Mouse (Mus musculus) intestine, embryonic 15.5 days (tissue): Measurements from ENCODE around the gene Gm9758. TPM values are rescaled to one million over a fixed set of nuclear protein-coding genes. Genes with fewer than 3 reads are reported as not detected.
"Not testable (repeated sequence)": the region's sequence is repeated elsewhere in the genome, so short reads cannot be mapped to it uniquely, and the experiment has no call there.

Experiments
- ATAC-seq: fragments of 200-750 bp; cut with Nextera tagmentation; 2 replicates; pipeline ENCODE4 v1.8.0; 2017; ENCODE audit warnings: moderate TSS enrichment, moderate library complexity
- H3K27ac ChIP-seq: fragments of 300-500 bp; sonication (generic); 2 replicates; pipeline ENCODE4 v1.5.1; 2015; ENCODE audit warnings: mild to moderate bottlenecking, inconsistent platforms
- H3K27me3 ChIP-seq: fragments of 300-500 bp; sonication (generic); replicated peaks from 2 replicates; pipeline ENCODE4 v1.6.1; 2015; ENCODE audit warnings: inconsistent platforms
- H3K36me3 ChIP-seq: fragments of 300-500 bp; sonication (generic); 2 replicates; pipeline ENCODE4 v1.6.1; 2015; ENCODE audit warnings: inconsistent platforms
- H3K4me1 ChIP-seq: fragments of 300-500 bp; sonication (generic); replicated peaks from 2 replicates; pipeline ENCODE4 v1.6.1; 2015; ENCODE audit warnings: inconsistent platforms
- H3K4me2 ChIP-seq: fragments of 300-500 bp; sonication (generic); replicated peaks from 2 replicates; pipeline ENCODE4 v1.6.1; 2015; ENCODE audit warnings: mild to moderate bottlenecking, inconsistent platforms
- H3K4me3 ChIP-seq: fragments of 300-500 bp; sonication (generic); replicated peaks from 2 replicates; pipeline ENCODE4 v1.5.1; 2015; ENCODE audit warnings: inconsistent platforms
- H3K9ac ChIP-seq: fragments of 300-500 bp; sonication (generic); 2 replicates; pipeline ENCODE4 v1.6.1; 2015; ENCODE audit warnings: inconsistent platforms
- H3K9me3 ChIP-seq: fragments of 300-500 bp; sonication (generic); 2 replicates; pipeline ENCODE4 v1.6.1; 2016; ENCODE audit warnings: inconsistent platforms
- WGBS: fragments of 180-500 bp; shearing (Covaris S2); methylation state at CpG from one replicate; pipeline ENCODE4 v1.1.7; 2015; 5-methylcytosine and 5-hydroxymethylcytosine counted together
- polyA plus RNA-seq: library from polyadenylated mRNA; unstranded; fragments of >200 nt; fragmentation: Nextera tagmentation; extraction: Ambion mirVana; gene quantifications from 2 replicates; pipeline ENCODE4 v1.2.1, GENCODE M21; 2015

Gene Gm9758
- polyA plus RNA-seq, 1 experiment from 2014 or later: not detected

DNA sequence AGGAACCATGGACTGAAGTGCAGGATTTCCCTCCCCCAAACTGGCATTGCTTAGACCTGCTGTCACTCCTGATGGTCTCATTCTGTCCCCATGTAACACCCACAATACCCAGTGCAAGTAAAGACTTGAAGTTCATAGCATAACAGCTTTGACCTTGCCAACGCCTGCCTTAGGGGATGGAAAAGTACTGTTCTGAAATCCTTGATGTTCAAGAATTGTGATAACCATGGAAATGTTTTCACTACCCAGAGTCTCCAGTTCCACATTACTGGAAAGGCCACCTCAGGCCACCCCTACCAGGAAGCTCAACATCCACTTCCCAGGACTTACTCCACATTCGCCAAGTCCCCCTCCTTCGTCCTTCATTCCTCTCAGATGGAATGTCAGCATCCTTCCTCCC lies 338 bp downstream of the Gm9758 start:
- ATAC-seq, H3K27me3 ChIP-seq, H3K4me2 ChIP-seq, H3K9me3 ChIP-seq, H3K4me1 ChIP-seq, H3K27ac ChIP-seq, H3K4me3 ChIP-seq, H3K9ac ChIP-seq, H3K36me3 ChIP-seq: not testable (repeated sequence)
- WGBS: 69% methylated on average over 2 of the region's 3 CpGs

DNA sequence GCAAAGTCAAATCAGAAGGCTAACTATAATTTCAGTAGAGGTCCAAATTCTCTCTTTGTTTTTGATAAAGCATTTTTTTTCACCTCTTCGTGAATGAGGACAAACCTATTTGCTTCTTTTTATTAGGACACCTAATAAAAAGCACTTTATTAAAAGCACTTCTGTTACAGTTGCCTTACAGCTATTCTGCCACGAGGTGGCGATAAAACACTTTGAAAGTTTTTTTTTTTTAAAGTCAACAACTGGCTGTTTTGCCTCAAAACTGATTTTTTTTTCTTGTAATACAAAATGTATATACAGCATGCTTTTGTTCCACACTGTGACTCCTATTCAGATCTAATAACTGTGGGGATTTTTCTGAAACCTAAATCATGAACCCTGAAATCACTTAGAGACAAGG lies 11.2 kb downstream of the Gm9758 start:
- H3K4me1 ChIP-seq, H3K27me3 ChIP-seq, H3K9ac ChIP-seq, H3K36me3 ChIP-seq, H3K4me3 ChIP-seq, H3K9me3 ChIP-seq, H3K27ac ChIP-seq, ATAC-seq, H3K4me2 ChIP-seq: not testable (repeated sequence)
- WGBS: 17% methylated on average over 3 of the region's 3 CpGs

DNA sequence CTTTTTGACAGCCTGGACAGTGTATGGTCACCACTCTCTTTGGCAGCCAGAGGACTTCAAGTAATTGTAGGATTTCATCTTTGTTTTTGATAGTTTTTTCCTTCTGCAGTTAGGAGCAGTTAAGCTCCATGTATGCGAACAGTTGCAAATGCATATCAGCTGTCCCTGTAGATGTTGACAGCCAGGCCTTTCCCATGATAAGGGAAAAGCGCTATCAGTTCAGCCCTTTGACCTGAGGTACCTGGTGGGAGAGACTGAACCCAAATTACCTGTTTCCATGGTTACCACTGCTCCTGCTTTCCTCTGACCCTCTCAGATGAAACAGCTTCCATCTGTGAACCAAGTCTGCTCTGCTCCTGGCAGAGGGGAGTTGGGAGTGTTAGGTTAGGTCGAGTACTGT lies 22.5 kb downstream of the Gm9758 start:
- Histone ChIP-seq H3K27ac (no peak overlapping the region), H3K4me1 (no peaks in the 10 kb centered on the region), H3K9ac (no peak overlapping the region), H3K9me3 (no peaks in the 10 kb centered on the region), H3K27me3 (no peaks in the 10 kb centered on the region), H3K36me3 (no peaks in the 10 kb centered on the region), H3K4me2 (no peak overlapping the region), H3K4me3 (no peak overlapping the region)
- peak; percentile 62; the same call in 1 of the 2 replicates for ATAC-seq
- WGBS: 47% methylated on average over 3 of the region's 3 CpGs

DNA sequence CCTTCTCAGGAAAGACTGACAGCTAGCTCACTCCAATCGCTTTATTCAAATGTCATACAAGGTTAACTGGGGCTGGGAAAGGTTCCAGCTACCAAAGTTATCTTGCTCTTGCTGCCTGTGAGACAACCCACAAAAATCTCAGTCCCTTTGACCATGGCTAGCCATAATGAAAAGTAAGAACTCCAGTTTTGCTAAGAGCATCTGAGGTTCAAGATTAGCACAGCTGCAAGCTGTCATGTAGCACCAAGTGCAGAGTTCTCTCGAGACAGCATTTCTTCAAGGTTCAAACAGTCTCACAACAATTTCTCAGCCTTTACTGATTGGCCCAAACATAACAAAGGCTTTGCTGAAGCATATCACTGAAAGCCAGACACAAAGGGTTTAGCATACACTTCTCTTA lies 29.4 kb downstream of the Gm9758 start:
- not testable (repeated sequence) for ATAC-seq, H3K4me2 ChIP-seq, H3K27ac ChIP-seq, H3K27me3 ChIP-seq, H3K4me3 ChIP-seq, H3K9ac ChIP-seq, H3K36me3 ChIP-seq, H3K4me1 ChIP-seq, H3K9me3 ChIP-seq
- 54% methylated on average over 2 of the region's 2 CpGs for WGBS

Other genes starting within 250 kb of the Gm9758 start
- gene Speer4e, start 23.5 kb upstream of the Gm9758 start, polyA plus RNA-seq: not detected in 2 replicates
- gene Gm10354, start 64.0 kb upstream of the Gm9758 start, polyA plus RNA-seq: not detected in 2 replicates
- not detected in 2 replicates for gene Gm17019, start 118.1 kb upstream of the Gm9758 start, polyA plus RNA-seq